In the genomic region with DNA sequence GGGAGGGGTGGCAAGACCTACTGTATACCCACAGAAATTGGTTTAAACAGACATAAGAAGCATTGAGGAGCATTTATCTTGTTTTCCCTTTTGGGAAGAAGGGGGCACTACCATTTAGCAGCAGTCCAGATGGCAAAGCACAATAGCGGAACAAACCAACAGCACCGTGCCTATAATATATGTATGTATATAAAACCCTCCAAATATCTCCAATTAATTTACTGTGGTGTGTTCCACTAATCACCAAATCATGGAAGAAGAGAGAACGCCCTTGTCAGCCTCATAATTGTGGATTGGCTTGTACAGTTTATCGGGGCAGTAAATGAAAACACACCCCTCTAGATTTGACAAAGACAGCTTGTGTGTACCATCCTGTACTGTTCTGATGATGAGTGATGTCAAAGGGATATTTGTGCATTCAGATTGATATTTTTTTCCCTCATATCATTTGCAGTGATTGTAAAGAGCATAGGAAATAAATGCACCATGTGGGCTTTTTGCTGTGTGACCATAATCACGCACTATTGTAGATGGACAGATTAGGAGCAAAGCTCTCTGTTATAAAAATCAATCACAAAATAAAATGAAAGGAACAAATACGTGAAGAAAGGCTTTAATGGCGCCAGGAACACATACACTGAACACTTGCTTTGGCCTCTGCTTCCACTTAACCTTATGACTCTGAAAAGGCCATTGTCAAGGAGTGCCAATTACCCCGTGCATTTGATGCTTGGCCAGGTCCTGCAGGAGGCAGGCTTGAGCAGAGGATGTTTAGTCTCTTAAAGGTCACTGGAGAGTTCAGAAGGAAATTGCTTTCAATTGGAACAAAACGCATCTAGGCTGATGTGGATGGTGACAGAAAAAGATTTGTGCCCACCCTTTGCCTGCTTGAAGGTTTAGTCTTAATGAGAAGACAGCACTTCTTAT, we compare ENCODE assay signal across 9 mouse cellular contexts.
DNase-seq lines count a peak whose midpoint lies in the region; ATAC-seq lines count a peak whose summit lies in the region.
"Had no signal": no experiment of that assay in that cellular context is flagged by ENCODE, and none has a peak within 500 bp of the region (broad histone marks: within the 10 kb centered on the region; RNA-seq: fewer than 3 reads in every experiment).

No protein-coding gene starts in this region.

- peak overlapping the region; percentile 34 for H3K4me2 ChIP-seq in midbrain, embryonic 14.5 days (ENCODE audit: low read length)
- H3K4me2 ChIP-seq: embryonic facial prominence, embryonic 15.5 days had no signal

- peak overlapping the region; percentile 46 for H3K27ac ChIP-seq in hindbrain, embryonic 10.5 days
- H3K27ac ChIP-seq in midbrain, embryonic 14.5 days (replicated peaks; ENCODE audit: low read depth, low read length): peak overlapping the region; percentile 82
- H3K27ac ChIP-seq: embryonic facial prominence, embryonic 15.5 days had no signal

- no peak overlapping the region for H3K4me3 ChIP-seq in hindbrain, embryonic 10.5 days
- no peak overlapping the region for H3K4me3 ChIP-seq in midbrain, embryonic 14.5 days (replicated peaks; ENCODE audit: low read depth, low read length)
- H3K4me3 ChIP-seq: embryonic facial prominence, embryonic 15.5 days had no signal

- ATAC-seq in midbrain, embryonic 14.5 days (ENCODE audit: low FRiP score, low TSS enrichment): peak; percentile 55

- H3K27me3 ChIP-seq in hindbrain, embryonic 10.5 days (ENCODE audit: insufficient read depth, poor library complexity, severe bottlenecking): peaks cover 8% of the 10 kb centered on the region
- H3K27me3 ChIP-seq in midbrain, embryonic 14.5 days (ENCODE audit: control insufficient read depth, insufficient read depth, low read length): no peaks in the 10 kb centered on the region
- H3K27me3 ChIP-seq: embryonic facial prominence, embryonic 15.5 days had no signal

- no peaks in the 10 kb centered on the region for H3K36me3 ChIP-seq in hindbrain, embryonic 10.5 days
- no peaks in the 10 kb centered on the region for H3K36me3 ChIP-seq in midbrain, embryonic 14.5 days (ENCODE audit: control insufficient read depth, insufficient read depth, low read length)
- H3K36me3 ChIP-seq: embryonic facial prominence, embryonic 15.5 days had no signal

- DNase-seq in ES-CJ7 (ENCODE audit: low read depth, low spot score): peak; percentile 70
- peak; percentile 38 for DNase-seq in R1 (ENCODE audit: low read depth, low spot score)
- peak; percentile 12 for DNase-seq in hindbrain, embryonic 10.5 days (ENCODE audit: low spot score)
- DNase-seq in midbrain, embryonic 14.5 days: peak; percentile 54
- DNase-seq in right cerebral cortex, adult 18-20 months: no peak
- DNase-seq in right cerebral cortex, postnatal 36 days (ENCODE audit: low spot score in 2 of 2): no peak
- no peak for DNase-seq in left cerebral cortex, adult 11 months (ENCODE audit: low spot score)
- DNase-seq: gastrocnemius, postnatal 14 days had no signal

- 0 out of 2 replicates have a peak overlapping the region, but pooled peaks have one; percentile 5 for H3K9ac ChIP-seq in midbrain, embryonic 14.5 days (replicated peaks; ENCODE audit: low read length)
- H3K9ac ChIP-seq: embryonic facial prominence, embryonic 15.5 days had no signal

- 73% methylated on average over 9 of the region's 9 CpGs for WGBS in hindbrain, embryonic 10.5 days
- 51% methylated on average over 9 of the region's 9 CpGs for WGBS in midbrain, embryonic 14.5 days

- peaks cover 15% of the 10 kb centered on the region; the same call in 1 of the 2 replicates for H3K4me1 ChIP-seq in hindbrain, embryonic 10.5 days (replicated peaks)
- peaks cover 12% of the 10 kb centered on the region for H3K4me1 ChIP-seq in midbrain, embryonic 14.5 days (ENCODE audit: control insufficient read depth, insufficient read depth, low read length)
- H3K4me1 ChIP-seq: embryonic facial prominence, embryonic 15.5 days had no signal

- no peaks in the 10 kb centered on the region for H3K9me3 ChIP-seq in hindbrain, embryonic 10.5 days
- H3K9me3 ChIP-seq in midbrain, embryonic 14.5 days (ENCODE audit: control insufficient read depth, low read length): no peaks in the 10 kb centered on the region
- H3K9me3 ChIP-seq: embryonic facial prominence, embryonic 15.5 days had no signal

Comparison
In these comparisons a context has a peak if more than half of its experiments do, and no peak if none do; other contexts are left out.
1. DNase-seq: peak in ES-CJ7 (single experiment), R1 (single experiment), hindbrain, embryonic 10.5 days (single experiment) and midbrain, embryonic 14.5 days (single experiment); none in right cerebral cortex, adult 18-20 months (single experiment), right cerebral cortex, postnatal 36 days (0 of 2) and left cerebral cortex, adult 11 months (single experiment).